Mouse (Mus musculus) sigmoid colon, adult 10 weeks (tissue): Measurements from ENCODE around the gene Olfr90. TPM values are rescaled to one million over a fixed set of nuclear protein-coding genes. Genes with fewer than 3 reads are reported as not detected.

Experiments
- polyA plus RNA-seq: library from polyadenylated mRNA; stranded (reverse); fragments of 350-450 nt; fragmentation: Illumina TruSeq; extraction: RNeasy Lipid Tissue Mini Kit (QIAGEN cat#74804); gene quantifications from one replicate; pipeline ENCODE4 v1.2.3, GENCODE M21; 2014; ENCODE audit warnings: low read depth, low replicate concordance

Gene Olfr90
- not detected for polyA plus RNA-seq

GRCm38 (mm10) chr17:37088399-37088798, at the start of gene Olfr90:
Olfr90 (minus strand) TSS chr17:37088499.

GRCm38 (mm10) chr17:37119988-37120387, 31.7 kb upstream of the Olfr90 start, which contains the start of gene Olfr92:
Olfr92 (minus strand) TSS chr17:37120088.

GRCm38 (mm10) chr17:37098178-37098577, 9.9 kb upstream of the Olfr90 start, which contains the start of gene Olfr91:
Olfr91 (minus strand) TSS chr17:37098278.

GRCm38 (mm10) chr17:37045611-37046311, 42.5 kb downstream of the Olfr90 start, which contains the start of gene Gabbr1:
Gabbr1 (plus strand) TSS chr17:37045966.

Other genes starting within 250 kb of the Olfr90 start
- 2.2 TPM for gene Trim15, start 221.3 kb downstream of the Olfr90 start, polyA plus RNA-seq
- not detected for gene Trim10, start 218.9 kb downstream of the Olfr90 start, polyA plus RNA-seq
- 29.1 TPM for gene Trim40, start 198.4 kb downstream of the Olfr90 start, polyA plus RNA-seq
- gene Trim31, start 190.4 kb downstream of the Olfr90 start, polyA plus RNA-seq, result 77.1 TPM
- gene Rnf39, start 145.6 kb downstream of the Olfr90 start, polyA plus RNA-seq, result 7.3 TPM
- 9.2 TPM for gene Ppp1r11, start 136.8 kb downstream of the Olfr90 start, polyA plus RNA-seq
- gene Znrd1, start 129.9 kb downstream of the Olfr90 start, polyA plus RNA-seq, result 19.7 TPM
- 22.8 TPM for gene Znrd1as, start 129.9 kb downstream of the Olfr90 start, polyA plus RNA-seq
- not detected for gene 2410137M14Rik, start 107.3 kb downstream of the Olfr90 start, polyA plus RNA-seq
- 0.28 TPM for gene H2-M5, start 99.0 kb downstream of the Olfr90 start, polyA plus RNA-seq
- gene Zfp57, start 87.3 kb downstream of the Olfr90 start, polyA plus RNA-seq, result 5.1 TPM
- not detected for gene Mog, start 65.1 kb downstream of the Olfr90 start, polyA plus RNA-seq
- 42.1 TPM for gene Gabbr1, start 42.5 kb downstream of the Olfr90 start, polyA plus RNA-seq
- not detected for gene Olfr91, start 9.8 kb upstream of the Olfr90 start, polyA plus RNA-seq
- gene Olfr92, start 31.6 kb upstream of the Olfr90 start, polyA plus RNA-seq, result not detected
- not detected for gene Olfr93, start 73.0 kb upstream of the Olfr90 start, polyA plus RNA-seq
- gene Ubd, start 105.4 kb upstream of the Olfr90 start, polyA plus RNA-seq, result 12.9 TPM
- gene Olfr94, start 112.5 kb upstream of the Olfr90 start, polyA plus RNA-seq, result not detected
- gene Olfr95, start 124.6 kb upstream of the Olfr90 start, polyA plus RNA-seq, result not detected
- gene Olfr96, start 131.6 kb upstream of the Olfr90 start, polyA plus RNA-seq, result not detected
- not detected for gene Olfr97, start 148.8 kb upstream of the Olfr90 start, polyA plus RNA-seq
- gene Olfr98, start 175.2 kb upstream of the Olfr90 start, polyA plus RNA-seq, result not detected
- 3.1 TPM for gene H2-M3, start 181.7 kb upstream of the Olfr90 start, polyA plus RNA-seq
- gene Olfr99, start 195.0 kb upstream of the Olfr90 start, polyA plus RNA-seq, result not detected
- gene Olfr101, start 215.8 kb upstream of the Olfr90 start, polyA plus RNA-seq, result not detected
- gene Olfr102, start 228.6 kb upstream of the Olfr90 start, polyA plus RNA-seq, result not detected